Mouse (Mus musculus) lung, postnatal 36 days (tissue): ENCODE measurements around the gene Itga2b.
"Not testable (repeated sequence)": the region's sequence is repeated elsewhere in the genome, so short reads cannot be mapped to it uniquely, and the experiment has no call there.

Experiments used
- DNase-seq: peaks from one replicate; pipeline ENCODE4 v3.0.0; 2022; ENCODE audit warnings: mixed read lengths

The Itga2b gene

GRCm38 (mm10) chr11:102410345-102410744 is 59.6 kb downstream of the Itga2b start:
- not testable (repeated sequence) for DNase-seq

GRCm38 (mm10) chr11:102409795-102410330 is 60.1 kb downstream of the Itga2b start:
- DNase-seq = no peak

GRCm38 (mm10) chr11:102408888-102409794 is 60.8 kb downstream of the Itga2b start:
- no peak for DNase-seq

- peak; percentile 99 for DNase-seq
These were observed 61.5 kb downstream of the Itga2b start for GRCm38 (mm10) chr11:102408344-102408876.

GRCm38 (mm10) chr11:102407834-102408215 is 62.1 kb downstream of the Itga2b start, which contains the start of gene Slc25a39:
Slc25a39 (minus strand) TSS chr11:102407946.
- peak; percentile 36 for DNase-seq

- DNase-seq = peak; percentile 91
These were observed 62.8 kb downstream of the Itga2b start for GRCm38 (mm10) chr11:102406900-102407833.

GRCm38 (mm10) chr11:102406401-102406800 is 63.5 kb downstream of the Itga2b start:
- DNase-seq = no peak

GRCm38 (mm10) chr11:102405544-102406285 is 64.2 kb downstream of the Itga2b start:
- no peak for DNase-seq

GRCm38 (mm10) chr11:102404161-102405010 is 65.5 kb downstream of the Itga2b start:
- DNase-seq = peak; percentile 29

GRCm38 (mm10) chr11:102403657-102404056 is 66.3 kb downstream of the Itga2b start:
- no peak for DNase-seq
